Mouse (Mus musculus) testis, adult 2 months (tissue): ENCODE results near the gene Asic2.

Source experiments
- CTCF ChIP-seq: fragments of 200-500 bp; IDR thresholded peaks from 2 replicates; pipeline ENCODE4 v1.5.1; 2012; ENCODE audit warnings: low read depth, mild to moderate bottlenecking, inconsistent platforms, low read length, moderate library complexity; ENCODE audit not compliant: control insufficient read depth, insufficient read depth, insufficient replicate concordance
- POLR2A ChIP-seq: fragments of 200-500 bp; IDR thresholded peaks from 2 replicates; pipeline ENCODE4 v1.6.1; 2012; ENCODE audit warnings: low read depth, mild to moderate bottlenecking, inconsistent platforms, low read length, moderate library complexity; ENCODE audit not compliant: control insufficient read depth

- no peak for TF ChIP-seq CTCF
- TF ChIP-seq POLR2A, result no peak
These were observed 46.8 kb upstream of the Asic2 start for GRCm38 (mm10) chr11:82015066-82015465.
